Comparison of ENCODE assay signal across 20 mouse cellular contexts in the genomic region with DNA sequence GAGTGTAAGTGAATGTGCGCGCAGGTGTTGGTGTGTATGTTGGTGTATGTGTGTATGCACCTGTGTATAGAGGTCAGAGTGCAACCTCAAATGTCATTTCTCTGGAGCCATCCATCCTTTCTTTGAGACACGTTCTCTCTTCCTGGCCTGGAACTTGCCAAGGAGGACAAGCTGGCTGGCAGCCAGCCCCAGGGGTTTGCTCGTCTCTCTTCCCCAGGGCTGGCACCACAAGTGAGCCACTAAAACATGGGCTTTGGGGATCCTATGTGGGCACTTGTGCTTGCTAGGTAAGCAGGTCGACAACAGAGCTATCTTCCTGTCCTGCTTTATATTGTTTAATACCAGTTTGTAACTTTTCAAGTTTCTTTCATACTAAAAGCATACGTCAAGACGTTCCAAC.
"Had no signal": no experiment of that assay in that cellular context is flagged by ENCODE, and none has a peak within 500 bp of the region (broad histone marks: within the 10 kb centered on the region; RNA-seq: fewer than 3 reads in every experiment).

No protein-coding gene starts in this region.

- DNase-seq: lung, adult 18-20 months; lung, postnatal 14 days; lung, postnatal 36 days; retina, postnatal 1 day; right cerebral cortex, adult 18-20 months; right cerebral cortex, postnatal 4 days; spleen, adult 18-20 months; thymus, adult 18-20 months; thymus, postnatal 14 days; thymus, postnatal 36 days had no signal

- ATAC-seq: liver, embryonic 12.5 days; lung, postnatal 0 days; midbrain, embryonic 13.5 days; midbrain, embryonic 15.5 days had no signal

- H3K4me2 ChIP-seq: liver, embryonic 12.5 days; lung, embryonic 15.5 days; midbrain, embryonic 13.5 days; midbrain, embryonic 15.5 days; neural tube, embryonic 13.5 days; neural tube, embryonic 15.5 days had no signal

- H3K27ac ChIP-seq: liver, embryonic 12.5 days; liver, embryonic 14.5 days; lung, embryonic 15.5 days; midbrain, embryonic 10.5 days; midbrain, embryonic 13.5 days; midbrain, embryonic 15.5 days; neural tube, embryonic 13.5 days; neural tube, embryonic 15.5 days had no signal

- H3K36me3 ChIP-seq: liver, embryonic 12.5 days; lung, embryonic 15.5 days; midbrain, embryonic 10.5 days; midbrain, embryonic 13.5 days; midbrain, embryonic 15.5 days; neural tube, embryonic 13.5 days; neural tube, embryonic 15.5 days had no signal

- H3K9me3 ChIP-seq: liver, embryonic 12.5 days; lung, embryonic 15.5 days; midbrain, embryonic 10.5 days; midbrain, embryonic 13.5 days; midbrain, embryonic 15.5 days; neural tube, embryonic 13.5 days; neural tube, embryonic 15.5 days had no signal

- H3K4me1 ChIP-seq: liver, embryonic 12.5 days; lung, embryonic 15.5 days; midbrain, embryonic 10.5 days; midbrain, embryonic 13.5 days; midbrain, embryonic 15.5 days; neural tube, embryonic 13.5 days; neural tube, embryonic 15.5 days had no signal

- H3K4me3 ChIP-seq: liver, embryonic 12.5 days; lung, embryonic 15.5 days; midbrain, embryonic 10.5 days; midbrain, embryonic 13.5 days; midbrain, embryonic 15.5 days; myocyte; neural tube, embryonic 13.5 days; neural tube, embryonic 15.5 days had no signal

- H3K27me3 ChIP-seq: liver, embryonic 12.5 days; lung, embryonic 15.5 days; midbrain, embryonic 13.5 days; midbrain, embryonic 15.5 days; neural tube, embryonic 13.5 days; neural tube, embryonic 15.5 days had no signal

- H3K9ac ChIP-seq: liver, embryonic 12.5 days; liver, embryonic 14.5 days; lung, embryonic 15.5 days; midbrain, embryonic 13.5 days; midbrain, embryonic 15.5 days; neural tube, embryonic 13.5 days; neural tube, embryonic 15.5 days had no signal
